Mouse (Mus musculus): ENCODE data around the gene Epn1. TPM values are rescaled to one million over a fixed set of nuclear protein-coding genes. Genes with fewer than 3 reads are reported as not detected.

The Epn1 gene
- polyA plus RNA-seq, 1 experiment from 2014 or later: 77.9 TPM

DNA sequence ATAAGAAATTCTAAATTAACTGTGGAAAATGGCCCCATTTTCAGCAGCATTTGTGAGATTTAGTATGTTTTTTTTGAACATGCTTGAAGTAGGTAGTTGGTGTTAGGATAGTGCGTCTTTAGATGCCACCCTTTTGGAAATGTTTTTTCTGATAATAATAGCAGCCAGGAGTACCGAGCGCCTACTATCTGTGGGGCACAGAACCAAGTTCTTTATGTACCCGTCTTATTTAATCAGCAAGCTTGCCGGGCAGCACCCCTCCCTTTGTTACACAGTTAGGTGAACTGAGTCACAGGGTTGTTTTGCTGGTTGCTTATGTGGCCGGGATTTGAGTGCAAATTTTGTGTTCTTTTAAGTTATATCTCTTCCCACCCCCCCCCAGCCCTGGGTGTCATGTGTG, 1.2 kb downstream of the Epn1 start:
- H3K9me3 ChIP-seq (ENCODE audit: low read depth, low read length): no peaks in the 10 kb centered on the region

GRCm38 (mm10) chr7:5081939-5082338, 1.9 kb downstream of the Epn1 start:
- ATAC-seq (ENCODE audit: insufficient read depth) (no peak), DNase-seq (no peak)
- no peak for TF ChIP-seq CTCF (IDR thresholded peaks at IDR 0.05; ENCODE audit: low read depth)
- Histone ChIP-seq H3K9ac (no peak overlapping the region), H3K27me3 (ENCODE audit: insufficient read depth, low read length) (no peaks in the 10 kb centered on the region), H3K36me3 (ENCODE audit: insufficient read depth) (peaks cover 62% of the 10 kb centered on the region), H3K4me1 (ENCODE audit: insufficient read depth) (no peaks in the 10 kb centered on the region), H3K27ac (ENCODE audit: low read depth) (no peak overlapping the region), H3K4me2 (peak overlapping the region; percentile 87), H3K9me3 (ENCODE audit: low read depth, low read length) (no peaks in the 10 kb centered on the region), H3K4me3 (ENCODE audit: low read depth, low read length) (peak overlapping the region; percentile 98; the same call in 1 of the 2 replicates)
- 92% methylated on average over 2 of the region's 2 CpGs for WGBS

More for the DNA sequence above, 1.2 kb downstream of the Epn1 start:
- no peaks in the 10 kb centered on the region for H3K4me1 ChIP-seq (ENCODE audit: insufficient read depth)
- H3K9ac ChIP-seq: peak overlapping the region; percentile 95
- WGBS: 62% methylated on average over 6 of the region's 6 CpGs
- H3K27ac ChIP-seq (ENCODE audit: low read depth): peak overlapping the region; percentile 95; the same call in 1 of the 2 replicates
- peak overlapping the region; percentile 87 for H3K4me2 ChIP-seq
- peak overlapping the region; percentile 98 for H3K4me3 ChIP-seq (ENCODE audit: low read depth, low read length)
- DNase-seq (no peak), ATAC-seq (ENCODE audit: insufficient read depth) (no peak)
- peaks cover 64% of the 10 kb centered on the region for H3K36me3 ChIP-seq (ENCODE audit: insufficient read depth)
- no peaks in the 10 kb centered on the region for H3K27me3 ChIP-seq (ENCODE audit: insufficient read depth, low read length)
- TF ChIP-seq CTCF (IDR thresholded peaks at IDR 0.05; ENCODE audit: low read depth): no peak

- no peaks in the 10 kb centered on the region for H3K4me1 ChIP-seq (ENCODE audit: insufficient read depth)
- 89% methylated on average over 18 of the region's 18 CpGs for WGBS
- DNase-seq (no peak), ATAC-seq (ENCODE audit: insufficient read depth) (no peak)
- no peaks in the 10 kb centered on the region for H3K27me3 ChIP-seq (ENCODE audit: insufficient read depth, low read length)
- TF ChIP-seq CTCF (IDR thresholded peaks at IDR 0.05; ENCODE audit: low read depth): no peak
- no peak overlapping the region for H3K9ac ChIP-seq
- H3K36me3 ChIP-seq (ENCODE audit: insufficient read depth): peaks cover 63% of the 10 kb centered on the region
- no peaks in the 10 kb centered on the region for H3K9me3 ChIP-seq (ENCODE audit: low read depth, low read length)
- H3K4me3 ChIP-seq (ENCODE audit: low read depth, low read length): no peak overlapping the region
- no peak overlapping the region for H3K4me2 ChIP-seq
- no peak overlapping the region for H3K27ac ChIP-seq (ENCODE audit: low read depth)
Observed at GRCm38 (mm10) chr7:5083325-5084105, 3.5 kb downstream of the Epn1 start.

GRCm38 (mm10) chr7:5085512-5085911, 5.5 kb downstream of the Epn1 start:
- ATAC-seq (ENCODE audit: insufficient read depth): no peak
- 82% methylated on average over 1 of the region's 1 CpGs for WGBS
- DNase-seq: no peak
- no peak overlapping the region for H3K9ac ChIP-seq
- TF ChIP-seq CTCF (IDR thresholded peaks at IDR 0.05; ENCODE audit: low read depth): no peak
- no peaks in the 10 kb centered on the region for H3K27me3 ChIP-seq (ENCODE audit: insufficient read depth, low read length)
- H3K9me3 ChIP-seq (ENCODE audit: low read depth, low read length): no peaks in the 10 kb centered on the region
- no peak overlapping the region for H3K4me2 ChIP-seq
- H3K4me3 ChIP-seq (ENCODE audit: low read depth, low read length): no peak overlapping the region
- no peaks in the 10 kb centered on the region for H3K4me1 ChIP-seq (ENCODE audit: insufficient read depth)
- peaks cover 72% of the 10 kb centered on the region for H3K36me3 ChIP-seq (ENCODE audit: insufficient read depth)
- no peak overlapping the region for H3K27ac ChIP-seq (ENCODE audit: low read depth)

- Histone ChIP-seq H3K36me3 (ENCODE audit: insufficient read depth) (peaks cover 84% of the 10 kb centered on the region), H3K9ac (no peak overlapping the region), H3K27ac (ENCODE audit: low read depth) (no peak overlapping the region), H3K27me3 (ENCODE audit: insufficient read depth, low read length) (no peaks in the 10 kb centered on the region), H3K9me3 (ENCODE audit: low read depth, low read length) (no peaks in the 10 kb centered on the region), H3K4me1 (ENCODE audit: insufficient read depth) (no peaks in the 10 kb centered on the region), H3K4me3 (ENCODE audit: low read depth, low read length) (no peak overlapping the region), H3K4me2 (no peak overlapping the region)
- DNase-seq (no peak), ATAC-seq (ENCODE audit: insufficient read depth) (no peak)
- WGBS: 77% methylated on average over 5 of the region's 5 CpGs
- TF ChIP-seq CTCF (IDR thresholded peaks at IDR 0.05; ENCODE audit: low read depth): no peak
Observed at GRCm38 (mm10) chr7:5086921-5087440, 6.9 kb downstream of the Epn1 start.

GRCm38 (mm10) chr7:5087886-5088285, 7.9 kb downstream of the Epn1 start:
- Histone ChIP-seq H3K4me2 (no peak overlapping the region), H3K4me1 (ENCODE audit: insufficient read depth) (no peaks in the 10 kb centered on the region), H3K27ac (ENCODE audit: low read depth) (no peak overlapping the region), H3K9me3 (ENCODE audit: low read depth, low read length) (no peaks in the 10 kb centered on the region), H3K27me3 (ENCODE audit: insufficient read depth, low read length) (no peaks in the 10 kb centered on the region), H3K36me3 (ENCODE audit: insufficient read depth) (peaks cover 89% of the 10 kb centered on the region), H3K4me3 (ENCODE audit: low read depth, low read length) (no peak overlapping the region), H3K9ac (no peak overlapping the region)
- WGBS: 86% methylated on average over 4 of the region's 4 CpGs
- TF ChIP-seq CTCF (IDR thresholded peaks at IDR 0.05; ENCODE audit: low read depth): no peak
- ATAC-seq (ENCODE audit: insufficient read depth) (no peak), DNase-seq (no peak)

DNA sequence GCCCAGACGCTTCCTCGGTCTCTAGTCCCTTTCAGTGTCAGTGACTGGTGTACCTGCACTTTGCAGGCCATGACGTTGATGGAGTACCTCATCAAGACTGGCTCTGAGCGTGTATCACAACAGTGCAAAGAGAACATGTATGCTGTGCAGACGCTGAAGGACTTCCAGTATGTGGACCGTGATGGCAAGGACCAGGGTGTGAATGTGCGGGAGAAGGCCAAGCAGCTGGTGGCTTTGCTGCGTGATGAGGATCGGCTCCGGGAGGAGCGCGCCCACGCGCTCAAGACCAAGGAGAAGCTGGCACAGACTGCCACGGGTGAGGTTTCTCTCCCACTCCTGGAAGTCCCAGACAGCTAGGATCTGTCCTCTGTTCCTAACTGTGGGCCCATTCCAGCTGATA, 9.8 kb downstream of the Epn1 start:
- no peaks in the 10 kb centered on the region for H3K9me3 ChIP-seq (ENCODE audit: low read depth, low read length)
- no peak overlapping the region for H3K9ac ChIP-seq
- no peak overlapping the region for H3K27ac ChIP-seq (ENCODE audit: low read depth)
- TF ChIP-seq CTCF (IDR thresholded peaks at IDR 0.05; ENCODE audit: low read depth): no peak
- no peak for DNase-seq
- no peak overlapping the region for H3K4me2 ChIP-seq
- no peaks in the 10 kb centered on the region for H3K27me3 ChIP-seq (ENCODE audit: insufficient read depth, low read length)
- H3K4me1 ChIP-seq (ENCODE audit: insufficient read depth): no peaks in the 10 kb centered on the region
- WGBS: 92% methylated on average over 15 of the region's 15 CpGs
- no peak for ATAC-seq (ENCODE audit: insufficient read depth)
- peaks cover 92% of the 10 kb centered on the region for H3K36me3 ChIP-seq (ENCODE audit: insufficient read depth)
- H3K4me3 ChIP-seq (ENCODE audit: low read depth, low read length): no peak overlapping the region
